Mouse (Mus musculus) embryo, embryonic 11 days (tissue): ENCODE results near the gene Olfr873.
"Not testable (repeated sequence)": the region's sequence is repeated elsewhere in the genome, so short reads cannot be mapped to it uniquely, and the experiment has no call there.

Experiments
- DNase-seq: peaks from one replicate; pipeline ENCODE4 v3.0.0-alpha.2; 2015

Gene Olfr873

GRCm38 (mm10) chr9:20298232-20298631 lies at the start of gene Olfr873:
TSS of gene Olfr873 (plus strand) at chr9:20298532.
- no peak for DNase-seq

- DNase-seq: no peak
These were observed 16.3 kb upstream of the Olfr873 start, which contains the start of gene Olfr39 for GRCm38 (mm10) chr9:20282051-20282450. TSS of gene Olfr39 (plus strand) at chr9:20282351.

DNA sequence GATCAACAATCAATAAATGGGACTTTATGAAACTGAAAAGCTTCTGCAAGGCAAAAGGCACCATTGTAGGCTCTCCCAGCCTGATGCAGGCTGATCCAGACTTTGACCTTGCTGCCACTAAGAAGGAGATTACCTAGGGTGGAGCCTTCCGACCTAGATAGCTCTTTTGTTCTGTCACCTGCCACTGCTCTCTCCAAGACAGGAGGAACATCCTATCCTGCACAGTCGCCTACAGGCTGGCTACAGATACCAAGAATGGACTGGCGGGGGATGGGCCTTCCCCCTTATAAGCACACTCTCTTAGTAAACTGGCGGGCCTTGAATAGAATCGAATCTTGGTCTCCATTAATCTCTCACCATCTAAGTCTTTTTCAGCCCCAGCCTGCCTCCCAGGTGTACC lies 2.8 kb upstream of the Olfr873 start:
- DNase-seq: not testable (repeated sequence)

DNA sequence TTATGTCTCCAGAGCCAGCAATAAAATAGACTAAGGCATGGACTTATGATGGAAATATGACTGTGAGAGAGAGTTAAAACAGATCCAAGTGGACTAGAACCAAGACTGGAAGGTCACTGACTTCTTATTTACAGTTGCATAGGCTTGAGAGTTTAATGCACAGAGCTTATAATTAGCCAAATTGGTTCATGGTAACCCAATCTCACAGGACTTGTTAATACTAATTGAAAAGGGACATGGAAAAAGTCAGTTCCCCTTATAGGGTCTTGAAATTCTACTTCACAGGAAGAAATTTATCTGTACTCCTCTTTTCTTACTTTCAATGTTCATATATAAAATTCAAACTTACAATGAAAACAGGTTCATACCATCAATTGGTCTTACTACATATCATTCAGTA lies 37.7 kb downstream of the Olfr873 start, which contains the start of gene Olfr18:
Gene Olfr18, minus strand, starts transcription at position 101 of the 400 bp plus-strand sequence.
- DNase-seq: no peak

DNA sequence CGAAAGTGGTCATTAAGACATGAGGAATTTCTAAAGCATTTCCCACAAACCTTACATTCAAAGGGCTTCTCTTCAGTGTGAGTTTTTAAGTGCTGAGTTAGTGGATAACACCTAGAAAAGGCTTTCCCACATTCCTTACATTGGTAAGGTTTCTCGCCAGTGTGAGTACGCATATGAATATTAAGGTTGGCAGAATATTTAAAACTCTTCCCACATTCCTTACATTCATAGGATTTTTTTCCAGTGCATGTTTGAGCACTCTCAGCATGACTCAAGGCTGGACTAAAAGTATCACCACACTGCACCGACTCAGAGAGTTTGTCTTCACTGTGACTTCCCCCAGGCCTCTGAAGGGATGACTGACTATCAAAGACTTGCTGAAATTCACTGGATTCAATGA lies 50.2 kb downstream of the Olfr873 start:
- no peak for DNase-seq
